Mouse (Mus musculus) adrenal gland (tissue): ENCODE data around the gene Sufu.

Experiments used
- intact Hi-C: fragments of 180-260 bp; cut with DNase I; formaldehyde crosslinking; loops from one replicate; pipeline ENCODE4 v1.15.1; 2025
- long read RNA-seq, 2 experiments: library from polyadenylated mRNA; unstranded; transcript quantifications; one replicate each; pipeline ENCODE4 v2.0.0; 2020; ENCODE audit warnings: borderline replicate concordance in 1 of 2; ENCODE audit not compliant: insufficient replicate concordance in 1 of 2

Gene Sufu
- long read RNA-seq, experiment 1, full-length matches to known transcripts = 1 of 7 reads
- long read RNA-seq, experiment 1, partial matches to known transcripts = 0 of 7 reads
- long read RNA-seq, experiment 1, other reads (novel, unspliced or antisense) = 6 of 7 reads
- long read RNA-seq, experiment 2, partial matches to known transcripts = 2 of 8 reads
- long read RNA-seq, experiment 2, other reads (novel, unspliced or antisense) = 6 of 8 reads

DNA sequence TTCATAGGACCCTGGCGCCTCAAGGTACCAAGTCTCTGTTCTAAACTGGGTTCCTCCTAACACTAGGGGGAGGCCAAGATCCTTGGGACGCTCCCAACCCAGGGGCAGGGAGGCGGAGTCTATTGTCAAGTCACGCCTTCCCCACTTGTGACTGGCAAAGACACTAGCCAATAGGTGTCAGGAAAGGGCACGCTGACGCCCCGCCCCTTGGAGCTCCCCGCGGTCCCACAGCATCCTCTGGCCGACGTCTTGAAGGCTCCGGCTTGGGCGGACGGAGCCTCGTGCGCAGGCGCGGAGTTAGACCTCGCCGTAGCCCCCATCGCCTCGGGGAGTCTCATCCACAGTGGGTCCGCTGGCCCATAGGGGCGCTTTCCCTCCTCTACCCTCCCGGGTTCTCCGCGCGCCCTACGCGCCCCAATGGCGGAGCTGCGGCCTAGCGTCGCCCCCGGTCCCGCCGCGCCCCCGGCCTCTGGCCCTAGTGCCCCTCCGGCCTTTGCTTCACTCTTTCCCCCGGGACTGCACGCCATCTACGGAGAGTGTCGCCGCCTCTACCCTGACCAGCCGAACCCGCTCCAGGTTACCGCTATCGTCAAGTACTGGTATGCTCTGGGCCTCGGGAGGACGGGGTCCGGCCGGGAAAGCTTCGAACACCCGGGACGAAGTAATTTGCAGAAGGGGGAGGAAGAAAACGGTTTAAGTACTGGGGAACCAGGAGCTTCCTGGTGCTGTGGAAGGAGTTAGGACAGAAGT lies at the start of gene Sufu:
TSS of gene Sufu (plus strand) at position 211 of the 750 bp plus-strand sequence.
- intact Hi-C loops = loop anchor here (2.0 kb wide), 1 partner anchor 48 kb away; no protein-coding TSS in a partner anchor

DNA sequence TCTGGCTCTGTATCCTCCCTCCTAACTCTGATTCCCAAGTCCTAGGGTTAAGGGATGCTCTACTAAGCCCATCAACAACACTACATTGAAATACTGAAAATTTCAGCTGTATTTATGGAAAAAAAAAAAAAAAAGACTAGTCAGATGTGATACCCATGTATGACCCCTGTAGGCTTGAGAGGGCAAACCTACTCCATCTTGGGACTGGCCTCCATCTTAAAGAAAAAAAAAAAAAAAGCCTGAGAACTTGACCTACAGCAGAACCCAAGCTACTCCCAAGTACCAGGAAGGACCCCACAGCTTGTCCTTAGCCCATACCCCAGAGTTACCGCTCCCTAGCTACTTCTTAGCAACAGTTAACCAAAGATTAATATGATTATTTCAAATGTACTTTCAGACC lies 49.5 kb upstream of the Sufu start:
- intact Hi-C loops = loop anchor here (5.0 kb wide), 1 partner anchor 35 kb away; no protein-coding TSS in a partner anchor

DNA sequence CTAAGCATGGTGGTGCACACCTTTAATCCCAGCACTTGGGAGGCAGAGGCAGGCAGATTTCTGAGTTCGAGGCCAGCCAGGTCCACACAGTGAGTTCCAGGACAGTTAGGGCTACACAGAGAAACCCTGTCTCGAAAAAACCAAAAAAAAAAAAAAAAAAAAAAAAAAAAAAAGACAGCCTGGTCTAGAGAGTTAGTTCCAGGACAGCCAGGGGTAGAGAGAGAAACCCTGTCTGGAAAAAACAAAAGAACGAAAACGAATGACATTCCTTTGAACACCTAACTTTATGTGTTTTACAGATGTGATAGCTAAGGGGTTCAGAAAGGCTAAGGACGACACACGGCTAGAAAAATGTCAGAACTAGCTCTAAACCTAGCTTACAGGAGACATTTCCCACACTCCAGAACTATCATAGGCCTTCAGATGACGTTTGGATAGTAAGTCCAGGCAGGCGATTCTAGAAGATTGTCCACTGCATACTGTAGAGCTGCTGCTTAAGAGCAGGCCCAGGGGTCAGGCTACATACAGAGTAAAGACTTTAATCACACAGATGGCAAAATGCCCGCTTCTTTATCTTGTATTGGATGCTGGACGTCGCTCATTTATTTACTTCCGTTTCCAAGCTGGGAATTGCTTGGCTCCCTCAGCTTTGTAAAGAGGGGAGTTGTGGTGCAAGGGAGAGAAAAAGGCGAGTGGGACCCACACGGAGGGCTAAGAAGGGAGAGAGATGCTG lies 48.6 kb upstream of the Sufu start:
- intact Hi-C loops = loop anchor here (5.0 kb wide), 1 partner anchor 34 kb away; no protein-coding TSS in a partner anchor

- intact Hi-C loops = loop anchor here (5.0 kb wide), 1 partner anchor 33 kb away; no protein-coding TSS in a partner anchor
Measured at GRCm38 (mm10) chr19:46348761-46349458, 47.8 kb upstream of the Sufu start.

DNA sequence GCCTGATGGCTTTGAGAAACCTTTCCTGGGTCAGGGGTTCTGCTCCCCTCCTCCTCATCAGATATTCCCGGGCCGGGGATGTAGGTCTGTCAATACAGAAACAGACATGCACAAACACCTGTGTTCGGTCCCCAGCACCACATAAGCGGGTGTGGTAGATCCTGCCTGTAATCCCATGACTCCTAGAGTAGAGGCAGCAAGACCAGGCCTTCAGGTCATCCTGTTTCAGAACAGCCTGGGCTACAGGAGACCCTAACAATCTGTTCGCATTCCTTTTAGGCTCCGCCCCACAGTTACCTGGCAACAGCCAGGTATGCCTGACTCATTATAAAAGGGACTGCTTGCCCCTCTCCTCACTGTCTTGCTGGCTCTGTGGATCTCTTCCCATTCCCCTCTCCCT lies 47.1 kb upstream of the Sufu start:
- intact Hi-C loops = loop anchor here (5.0 kb wide), 1 partner anchor 33 kb away; no protein-coding TSS in a partner anchor

- intact Hi-C loops = no loop called here
Measured at GRCm38 (mm10) chr19:46350168-46350932, 46.3 kb upstream of the Sufu start, which contains the start of gene 2310034G01Rik. TSS of gene 2310034G01Rik (minus strand) at chr19:46350302.

GRCm38 (mm10) chr19:46356701-46357138 lies 40.0 kb upstream of the Sufu start:
- intact Hi-C loops = no loop called here

DNA sequence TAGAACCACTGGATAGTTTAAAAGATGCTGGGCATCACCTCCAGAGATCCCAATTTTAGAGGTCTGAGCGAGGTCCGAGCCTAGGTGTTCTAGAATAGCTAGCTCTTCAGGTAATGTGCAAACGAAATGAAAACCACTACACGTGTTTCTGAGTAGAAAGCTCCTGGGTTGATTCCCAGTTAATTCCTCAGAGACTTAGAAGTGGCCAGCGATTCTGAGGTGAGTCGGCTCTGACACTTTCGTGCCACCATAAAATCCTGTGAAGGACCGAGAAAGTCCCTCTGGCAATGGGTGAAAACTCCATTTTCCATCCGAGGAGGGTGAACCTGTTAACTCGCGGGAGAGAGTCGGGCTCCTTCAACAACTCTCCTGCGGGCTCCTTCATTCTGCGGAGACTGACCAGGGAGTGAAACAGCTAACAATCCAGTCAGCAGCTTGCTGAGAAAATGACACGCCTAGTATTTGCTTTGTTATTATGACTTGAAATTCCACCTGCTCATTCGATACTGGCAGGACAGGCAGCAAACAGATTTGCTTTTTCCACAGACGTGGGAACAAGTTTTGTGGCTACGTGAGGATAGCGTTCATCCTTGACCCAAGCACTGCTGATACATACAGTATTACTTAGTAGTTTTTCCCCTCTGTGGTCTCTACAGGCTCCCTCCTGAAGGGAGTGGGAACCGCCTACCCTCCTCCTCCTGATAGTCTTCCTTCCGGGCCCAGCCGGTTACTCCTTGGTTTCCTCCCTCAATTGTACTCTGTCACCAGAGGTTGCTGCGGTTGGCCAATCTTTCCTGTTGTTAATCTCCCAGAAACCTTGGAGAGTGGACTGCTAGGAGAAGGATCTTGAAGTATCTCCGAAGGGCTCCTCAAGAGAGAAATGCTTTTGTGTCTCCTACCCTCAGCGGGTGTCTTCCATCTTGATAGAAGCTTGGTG lies 39.1 kb upstream of the Sufu start:
- intact Hi-C loops = no loop called here

GRCm38 (mm10) chr19:46358381-46358780 lies 38.3 kb upstream of the Sufu start:
- intact Hi-C loops = no loop called here

DNA sequence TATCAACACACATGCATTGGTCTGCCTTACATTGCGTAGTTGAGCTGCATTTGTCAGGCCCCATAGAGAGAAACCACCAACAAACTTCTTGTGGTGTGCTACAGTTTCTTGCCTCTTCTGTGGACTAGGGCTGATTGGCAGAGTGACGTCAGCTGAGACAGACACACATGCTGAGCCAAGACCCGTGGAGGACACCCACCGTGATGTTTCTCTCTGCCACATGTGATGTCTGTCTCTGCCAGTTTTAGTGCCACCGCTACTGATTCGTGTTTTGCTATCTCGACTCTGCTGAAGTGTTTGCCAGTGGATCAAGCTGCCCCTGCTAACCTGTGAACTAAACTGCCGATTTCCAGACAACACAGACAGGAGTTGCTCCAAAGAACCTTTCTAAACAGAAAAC lies 34.6 kb upstream of the Sufu start:
- intact Hi-C loops = no loop called here

DNA sequence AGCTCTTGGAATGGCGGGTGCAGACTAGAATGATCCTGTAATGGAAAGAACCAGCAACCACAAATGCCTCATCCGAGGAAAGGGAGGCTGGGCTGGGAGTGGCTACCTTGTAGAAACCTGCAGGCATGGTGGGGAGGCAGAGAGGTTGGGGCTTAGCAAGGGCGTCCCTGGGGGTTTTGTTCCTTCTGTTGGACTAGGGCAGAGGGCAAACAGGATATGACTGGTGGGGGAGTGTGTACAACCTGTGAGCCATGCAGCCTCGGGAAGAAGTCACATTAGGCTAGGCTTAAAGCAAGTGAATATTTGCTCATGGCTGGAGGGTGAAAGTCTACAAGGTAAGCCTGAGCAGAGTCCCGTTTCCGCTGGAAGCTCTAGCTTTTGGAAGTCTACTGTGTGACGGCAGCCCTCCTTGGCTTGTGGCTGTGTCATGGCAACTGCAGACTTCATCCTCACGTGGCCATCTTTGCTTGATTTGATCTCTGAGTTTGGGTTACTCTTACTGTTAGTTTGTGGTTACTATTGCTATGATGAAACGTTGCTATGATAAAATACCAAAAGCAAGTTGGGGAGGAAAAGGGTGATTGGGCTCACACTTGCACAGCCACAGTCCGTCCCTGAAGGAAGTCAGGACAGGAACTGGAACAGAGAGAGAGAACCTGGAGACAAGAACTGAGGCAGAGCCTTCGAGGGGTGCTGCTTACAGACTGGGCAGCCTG lies 33.2 kb upstream of the Sufu start:
- intact Hi-C loops = no loop called here

DNA sequence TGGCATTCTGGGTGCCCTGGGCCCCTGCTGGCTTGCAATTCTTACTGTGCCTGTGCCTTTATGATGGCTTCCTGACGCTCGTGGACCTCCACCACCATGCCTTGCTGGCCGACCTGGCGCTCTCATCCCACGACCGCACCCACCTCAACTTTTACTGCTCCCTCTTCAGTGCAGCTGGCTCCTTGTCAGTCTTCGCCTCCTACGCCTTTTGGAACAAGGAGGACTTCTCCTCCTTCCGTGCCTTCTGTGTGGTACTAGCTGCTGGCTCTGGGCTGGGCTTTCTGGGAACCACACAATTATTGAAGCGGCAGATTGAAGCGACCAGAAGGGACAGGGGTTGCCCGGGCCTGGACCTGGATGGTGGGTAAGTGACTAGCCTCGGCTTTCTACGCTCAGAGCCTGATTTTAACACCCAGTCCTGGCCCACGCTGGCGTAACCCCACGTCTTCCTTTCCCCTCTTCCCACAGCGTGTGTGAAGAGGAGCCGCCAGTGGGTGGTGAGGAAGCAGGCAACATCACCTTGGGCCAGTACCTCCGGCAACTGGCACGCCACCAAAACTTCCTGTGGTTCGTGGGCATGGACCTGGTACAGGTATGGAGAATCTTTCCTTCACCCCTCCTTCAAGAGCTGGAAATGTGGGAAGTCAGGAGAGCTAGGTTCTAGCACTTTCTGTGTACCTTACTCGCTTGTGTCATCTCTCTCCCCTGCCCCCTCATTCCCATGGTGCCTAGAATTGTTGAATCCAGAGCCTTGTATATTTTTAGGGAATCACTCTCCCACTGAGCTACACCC lies 28.7 kb upstream of the Sufu start:
- intact Hi-C loops = loop anchor here (5.0 kb wide), 1 partner anchor 36 kb away; no protein-coding TSS in a partner anchor

GRCm38 (mm10) chr19:46369204-46369603 lies 27.5 kb upstream of the Sufu start:
- intact Hi-C loops = loop anchor here (1.0 to 5.0 kb wide), 2 partner anchors 37 to 65 kb away; partner anchors contain the start of gene Nfkb2

DNA sequence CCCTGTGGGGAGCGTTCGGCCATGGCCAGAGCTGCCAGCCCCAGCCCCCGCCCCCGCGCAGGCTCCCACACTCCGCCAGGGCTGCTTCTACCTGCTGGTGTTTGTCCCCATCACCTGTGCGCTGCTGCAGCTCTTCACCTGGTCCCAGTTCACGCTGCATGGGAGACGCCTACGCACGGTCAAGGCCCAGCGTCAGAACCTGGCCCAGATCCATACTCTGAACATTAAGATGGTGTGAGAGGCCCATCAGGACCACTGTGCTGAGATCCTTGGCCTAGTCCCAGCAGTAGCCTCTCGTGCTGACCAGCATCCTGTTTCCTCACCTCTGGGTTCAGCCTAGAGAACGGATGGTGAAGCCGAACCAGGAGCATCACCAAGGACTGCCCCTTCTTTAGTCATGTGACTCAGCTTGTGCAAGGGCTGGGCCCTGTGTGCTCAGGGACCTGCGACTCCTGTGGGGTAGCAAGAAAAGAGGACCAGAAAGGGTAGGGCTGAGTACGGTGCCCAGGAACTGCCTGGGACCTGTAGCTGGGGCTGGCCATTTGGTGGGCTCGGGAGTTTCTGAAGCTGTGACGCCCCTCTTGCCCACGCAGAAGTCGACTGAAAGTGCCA lies 22.1 kb upstream of the Sufu start:
- intact Hi-C loops = no loop called here

DNA sequence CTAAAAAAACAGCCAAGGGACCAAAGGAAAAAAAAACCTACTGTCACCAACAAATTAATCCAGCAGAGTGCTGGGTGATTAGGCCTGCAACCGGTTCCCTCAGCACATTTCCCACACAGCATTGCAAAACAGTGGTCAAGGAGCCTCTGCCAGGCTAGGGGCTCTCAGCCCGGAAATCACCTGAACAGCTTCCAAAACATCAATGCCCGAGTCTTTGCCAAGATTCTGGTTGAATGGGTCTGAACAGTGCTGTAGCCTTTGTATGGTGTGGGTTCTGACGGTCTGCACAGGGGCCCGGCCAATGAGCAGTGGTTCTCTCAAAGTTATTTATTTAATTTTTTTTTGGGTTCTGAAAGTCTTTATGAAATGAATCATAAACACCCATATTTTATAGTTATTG lies 21.2 kb upstream of the Sufu start:
- intact Hi-C loops = no loop called here

GRCm38 (mm10) chr19:46375891-46376290 lies 20.8 kb upstream of the Sufu start:
- intact Hi-C loops = no loop called here

GRCm38 (mm10) chr19:46382275-46382674 lies 14.4 kb upstream of the Sufu start:
- intact Hi-C loops = loop anchor here (5.0 kb wide), 1 partner anchor 35 kb away; no protein-coding TSS in a partner anchor
